Mouse (Mus musculus) skeletal muscle tissue, postnatal 0 days (tissue): Measurements from ENCODE around the gene Rhox4c. TPM values are rescaled to one million over a fixed set of nuclear protein-coding genes. Genes with fewer than 3 reads are reported as not detected.

Experiments
- polyA plus RNA-seq: library from polyadenylated mRNA; unstranded; fragments of >200 nt; fragmentation: Nextera tagmentation; extraction: Ambion mirVana; gene quantifications from 2 replicates; pipeline ENCODE4 v1.2.1, GENCODE M21; 2015

Gene Rhox4c
- not detected in 2 replicates for polyA plus RNA-seq

DNA sequence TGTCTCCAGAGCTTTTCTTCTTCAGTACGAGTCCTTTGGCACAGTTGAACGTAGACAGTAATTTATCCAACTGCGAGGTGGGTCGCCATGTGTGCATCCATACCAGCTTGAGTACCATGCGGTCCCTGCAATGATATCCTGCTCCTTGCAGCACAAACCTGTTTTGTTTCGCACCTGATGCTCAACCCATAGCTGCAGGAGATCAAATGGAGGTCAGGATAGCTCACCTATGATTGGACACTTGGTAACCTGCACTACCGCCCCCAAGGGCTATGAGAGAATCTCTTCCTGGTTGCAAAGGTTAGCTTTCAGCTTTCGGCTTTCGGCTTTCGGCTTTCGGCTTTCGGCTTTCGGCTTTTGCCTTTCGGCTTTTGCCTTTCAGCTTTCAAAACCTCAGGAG is at the start of gene Rhox4c:
Gene Rhox4c (plus strand): TSS at position 301 of the 400 bp plus-strand sequence.

DNA sequence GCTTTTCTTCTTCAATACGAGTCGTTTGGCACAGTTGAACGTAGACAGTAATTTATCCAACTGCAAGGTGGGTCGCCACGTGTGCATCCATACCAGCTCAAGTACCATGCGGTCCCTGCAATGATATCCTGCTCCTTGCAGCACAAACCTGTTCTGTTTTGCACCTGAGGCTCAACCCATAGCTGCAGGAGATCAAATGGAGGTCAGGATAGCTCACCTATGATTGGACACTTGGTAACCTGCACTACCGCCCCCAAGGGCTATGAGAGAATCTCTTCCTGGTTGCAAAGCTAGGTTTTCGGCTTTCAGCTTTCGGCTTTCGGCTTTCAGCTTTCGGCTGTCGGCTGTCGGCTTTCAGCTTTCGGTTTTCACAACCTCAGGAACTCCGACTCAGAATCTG is 47.9 kb upstream of the Rhox4c start, which contains the start of gene Rhox4b:
Gene Rhox4b (plus strand): TSS at position 301 of the 400 bp plus-strand sequence.

DNA sequence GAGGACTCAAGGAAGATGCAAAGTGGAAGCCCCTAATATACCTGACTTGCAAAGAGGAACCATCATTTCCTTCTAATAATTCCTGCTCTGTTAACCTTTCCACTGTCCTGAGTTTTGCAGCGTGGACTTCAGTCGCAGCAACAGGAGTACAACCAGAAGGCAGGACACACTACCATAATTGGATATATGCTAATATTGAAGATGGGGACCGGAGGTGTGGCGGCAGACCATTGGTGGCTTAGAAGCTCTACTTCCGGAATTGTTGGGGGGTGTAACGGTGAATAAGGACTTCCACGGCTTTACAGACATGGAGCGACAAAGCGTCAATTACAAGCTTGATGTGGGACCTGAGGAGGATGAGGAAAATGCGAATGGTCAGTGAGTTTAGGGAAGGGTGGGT is 26.8 kb upstream of the Rhox4c start, which contains the start of gene Rhox2c:
Gene Rhox2c (plus strand): TSS at position 301 of the 400 bp plus-strand sequence.

DNA sequence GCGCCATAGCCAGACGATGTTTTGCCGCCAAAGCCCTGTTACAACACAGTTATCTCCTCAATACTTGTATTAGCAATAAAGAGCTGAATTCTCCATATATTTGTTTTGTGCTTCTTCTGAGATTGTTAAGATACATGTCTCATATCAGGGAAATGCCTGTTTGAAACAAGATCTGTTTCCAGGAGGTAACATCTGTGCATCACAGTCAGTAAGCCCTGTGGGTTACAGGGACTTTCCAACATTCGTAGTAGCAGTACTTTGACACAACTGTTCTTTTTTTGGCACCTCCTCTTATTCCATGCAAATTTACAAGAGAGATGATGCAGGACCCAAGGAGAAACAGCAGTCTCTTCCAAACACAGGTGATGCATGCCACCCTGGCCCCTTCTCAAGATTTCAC is 21.9 kb upstream of the Rhox4c start, which contains the start of gene Rhox3c:
Gene Rhox3c (plus strand): TSS at position 301 of the 400 bp plus-strand sequence.

DNA sequence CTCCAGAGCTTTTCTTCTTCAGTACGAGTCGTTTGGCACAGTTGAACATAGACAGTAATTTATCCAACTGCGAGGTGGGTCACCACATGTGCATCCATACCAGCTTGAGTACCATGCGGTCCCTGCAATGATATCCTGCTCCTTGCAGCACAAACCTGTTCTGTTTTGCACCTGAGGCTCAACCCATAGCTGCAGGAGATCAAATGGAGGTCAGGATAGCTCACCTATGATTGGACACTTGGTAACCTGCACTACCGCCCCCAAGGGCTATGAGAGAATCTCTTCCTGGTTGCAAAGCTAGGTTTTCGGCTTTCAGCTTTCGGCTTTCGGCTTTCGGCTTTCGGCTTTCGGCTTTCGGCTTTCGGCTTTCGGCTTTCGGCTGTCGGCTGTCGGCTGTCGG is 33.9 kb downstream of the Rhox4c start, which contains the start of gene Rhox4d:
Gene Rhox4d (plus strand): TSS at position 301 of the 400 bp plus-strand sequence.

DNA sequence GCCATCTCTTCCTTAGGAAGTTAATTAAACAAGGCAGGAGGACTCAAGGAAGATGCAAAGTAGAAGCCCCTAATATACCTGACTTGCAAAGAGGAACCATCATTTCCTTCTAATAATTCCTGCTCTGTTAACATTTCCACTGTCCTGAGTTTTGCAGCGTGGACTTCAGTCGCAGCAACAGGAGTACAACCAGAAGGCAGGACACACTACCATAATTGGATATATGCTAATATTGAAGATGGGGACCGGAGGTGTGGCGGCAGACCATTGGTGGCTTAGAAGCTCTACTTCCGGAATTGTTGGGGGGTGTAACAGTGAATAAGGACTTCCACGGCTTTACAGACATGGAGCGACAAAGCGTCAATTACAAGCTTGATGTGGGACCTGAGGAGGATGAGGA is 50.0 kb downstream of the Rhox4c start, which contains the start of gene Rhox2e:
Gene Rhox2e (plus strand): TSS at position 301 of the 400 bp plus-strand sequence.

Other genes with a start within 250 kb of the Rhox4c start
- not detected in 2 replicates for gene Rhox2a, start 235.4 kb upstream of the Rhox4c start, polyA plus RNA-seq
- not detected in 2 replicates for gene Rhox3a, start 230.4 kb upstream of the Rhox4c start, polyA plus RNA-seq
- gene Rhox4a, start 215.0 kb upstream of the Rhox4c start, polyA plus RNA-seq = not detected in 2 replicates
- 0.68 TPM in 1 of 2 replicates, not detected in the other for gene Rhox3a2, start 100.3 kb upstream of the Rhox4c start, polyA plus RNA-seq
- not detected in 2 replicates for gene Rhox4a2, start 89.5 kb upstream of the Rhox4c start, polyA plus RNA-seq
- gene Rhox2b, start 68.3 kb upstream of the Rhox4c start, polyA plus RNA-seq = not detected in 2 replicates
- not detected in 2 replicates for gene Rhox4b, start 47.8 kb upstream of the Rhox4c start, polyA plus RNA-seq
- 0.21 TPM in 1 of 2 replicates, not detected in the other for gene Rhox2c, start 26.7 kb upstream of the Rhox4c start, polyA plus RNA-seq
- gene Rhox3c, start 21.8 kb upstream of the Rhox4c start, polyA plus RNA-seq = 0.63 and 1.1 TPM in 2 replicates
- gene Rhox2d, start 13.1 kb downstream of the Rhox4c start, polyA plus RNA-seq = not detected in 2 replicates
- gene Rhox4d, start 34.0 kb downstream of the Rhox4c start, polyA plus RNA-seq = not detected in 2 replicates
- not detected in 2 replicates for gene Rhox2e, start 50.1 kb downstream of the Rhox4c start, polyA plus RNA-seq
- 0.35 and 0.41 TPM in 2 replicates for gene Rhox3e, start 61.7 kb downstream of the Rhox4c start, polyA plus RNA-seq
- gene Rhox4e, start 77.1 kb downstream of the Rhox4c start, polyA plus RNA-seq = not detected in 2 replicates
- not detected in 2 replicates for gene Rhox2f, start 91.1 kb downstream of the Rhox4c start, polyA plus RNA-seq
- 0.18 and 0.67 TPM in 2 replicates for gene Rhox3f, start 100.7 kb downstream of the Rhox4c start, polyA plus RNA-seq
- gene Rhox4f, start 127.4 kb downstream of the Rhox4c start, polyA plus RNA-seq = not detected in 2 replicates
- not detected in 2 replicates for gene Rhox3g, start 148.3 kb downstream of the Rhox4c start, polyA plus RNA-seq
- not detected in 2 replicates for gene Rhox2g, start 163.1 kb downstream of the Rhox4c start, polyA plus RNA-seq
- not detected in 2 replicates for gene Rhox4g, start 171.0 kb downstream of the Rhox4c start, polyA plus RNA-seq
- gene Rhox3h, start 188.4 kb downstream of the Rhox4c start, polyA plus RNA-seq = 0.16 TPM in 1 of 2 replicates, not detected in the other
- not detected in 2 replicates for gene Rhox2h, start 192.9 kb downstream of the Rhox4c start, polyA plus RNA-seq